Mouse (Mus musculus) testis, adult 2 months (tissue): ENCODE data around the gene Plcb1.

ENCODE experiments used
- CTCF ChIP-seq: fragments of 200-500 bp; IDR thresholded peaks from 2 replicates; pipeline ENCODE4 v1.5.1; 2012; ENCODE audit warnings: low read depth, mild to moderate bottlenecking, inconsistent platforms, low read length, moderate library complexity; ENCODE audit not compliant: control insufficient read depth, insufficient read depth, insufficient replicate concordance
- POLR2A ChIP-seq: fragments of 200-500 bp; IDR thresholded peaks from 2 replicates; pipeline ENCODE4 v1.6.1; 2012; ENCODE audit warnings: low read depth, mild to moderate bottlenecking, inconsistent platforms, low read length, moderate library complexity; ENCODE audit not compliant: control insufficient read depth

DNA sequence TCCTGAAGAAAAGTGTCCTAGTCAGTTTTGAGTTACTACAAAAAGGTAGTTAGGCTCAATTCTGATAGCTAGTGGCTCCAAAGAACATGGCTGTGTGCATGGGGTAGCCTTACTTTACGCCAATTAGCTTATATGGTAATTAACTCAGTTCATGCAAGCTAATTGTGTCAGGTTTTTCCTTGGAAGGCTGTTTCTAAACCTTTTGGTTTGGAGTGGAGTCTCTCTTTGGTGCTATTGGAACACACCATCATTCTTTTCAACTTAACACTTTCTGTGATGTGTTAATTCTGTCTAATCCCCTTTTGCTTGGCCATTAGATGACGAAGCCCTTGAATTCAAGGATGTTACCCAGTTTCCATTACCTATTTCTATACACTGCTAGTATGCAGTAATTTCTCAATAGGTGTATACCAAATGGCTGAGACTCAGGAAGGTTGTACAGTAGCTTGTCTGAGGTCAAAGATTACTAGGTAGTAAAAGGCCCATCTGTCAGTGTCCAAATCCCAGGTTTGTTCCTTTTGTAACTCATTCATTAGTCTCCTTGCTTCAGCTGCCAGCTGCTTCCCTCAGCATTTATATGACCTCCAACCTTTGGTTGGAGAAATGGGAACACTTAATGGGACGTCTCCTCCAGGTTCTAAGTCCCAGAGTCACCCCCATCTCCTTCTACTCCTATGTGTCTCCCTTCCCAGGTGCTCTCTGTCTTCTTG is 42.1 kb downstream of the Plcb1 start:
- TF ChIP-seq CTCF (no peak), POLR2A (no peak)
